Mouse (Mus musculus) testis, adult 2 months (tissue): Measurements from ENCODE around the gene Ints1.
A peak's percentile ranks its signal among the peaks of the same experiment; 100 is the strongest.

Source experiments
- CTCF ChIP-seq: fragments of 200-500 bp; IDR thresholded peaks from 2 replicates; pipeline ENCODE4 v1.5.1; 2012; ENCODE audit warnings: low read depth, mild to moderate bottlenecking, inconsistent platforms, low read length, moderate library complexity; ENCODE audit not compliant: control insufficient read depth, insufficient read depth, insufficient replicate concordance
- POLR2A ChIP-seq: fragments of 200-500 bp; IDR thresholded peaks from 2 replicates; pipeline ENCODE4 v1.6.1; 2012; ENCODE audit warnings: low read depth, mild to moderate bottlenecking, inconsistent platforms, low read length, moderate library complexity; ENCODE audit not compliant: control insufficient read depth

- peak; percentile 81 for TF ChIP-seq CTCF
- TF ChIP-seq POLR2A: no peak
Measured at GRCm38 (mm10) chr5:139750535-139750934, 24.9 kb downstream of the Ints1 start.
